Mouse (Mus musculus) gastrocnemius, postnatal 14 days (tissue): Measurements from ENCODE around the gene Tekt5. TPM values are rescaled to one million over a fixed set of nuclear protein-coding genes. Genes with fewer than 3 reads are reported as not detected.

Experiments used
- total RNA-seq, 2 experiments: library from RNA; stranded (reverse); gene quantifications; 2 replicates each; pipeline ENCODE4 v1.2.3; 2021

Tekt5 gene
- total RNA-seq, 2 experiments from 2014 or later, result 0.18 TPM; not detected in 1

Other genes with a start within 250 kb of the Tekt5 start
- under 1 TPM in 1 of 2 experiments, not detected in 1; 0.40 TPM for gene Rpl39l, start 225.3 kb downstream of the Tekt5 start, total RNA-seq
- not detected for gene Atf7ip2, start 202.8 kb downstream of the Tekt5 start, total RNA-seq
- 10 to 100 TPM in 1 of 2 experiments, 1 to 10 TPM in 1; 6.4 to 10.1 TPM for gene Emp2, start 81.5 kb downstream of the Tekt5 start, total RNA-seq
- 1 to 10 TPM; 6.5 to 6.9 TPM for gene Nubp1, start 16.5 kb upstream of the Tekt5 start, total RNA-seq
- gene Tvp23a, start 51.9 kb upstream of the Tekt5 start, total RNA-seq, result under 1 TPM; 0.69 to 0.80 TPM
- under 1 TPM; 0.14 to 0.22 TPM for gene Ciita, start 84.6 kb upstream of the Tekt5 start, total RNA-seq
- 10 to 100 TPM; 25.9 to 26.0 TPM for gene Dexi, start 147.6 kb upstream of the Tekt5 start, total RNA-seq
- gene Clec16a, start 149.8 kb upstream of the Tekt5 start, total RNA-seq, result 10 to 100 TPM; 26.2 to 28.4 TPM